ENCODE assay signal across 17 mouse cellular contexts in the genomic region with DNA sequence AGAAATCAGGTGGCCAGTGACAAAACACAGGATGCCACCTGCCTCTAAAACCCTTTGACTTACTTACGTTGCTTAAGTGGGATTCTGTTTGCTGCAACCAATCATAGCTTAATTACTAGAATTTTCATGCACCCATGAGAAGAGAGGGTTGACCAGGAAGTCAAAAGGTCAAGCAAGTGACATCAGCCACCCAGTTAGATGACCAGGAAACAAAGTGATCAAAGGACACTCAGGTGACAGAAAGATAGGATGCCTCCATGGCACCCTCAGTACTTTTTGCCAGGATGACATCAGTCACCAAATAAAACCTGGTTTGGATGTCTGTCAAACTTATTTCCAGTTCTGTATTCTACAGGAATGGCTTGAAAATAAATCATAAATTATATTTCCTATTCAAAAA. TPM values are rescaled to one million over a fixed set of nuclear protein-coding genes. Genes with fewer than 3 reads are reported as not detected.
DNase-seq lines count a peak whose midpoint lies in the region; TF ChIP-seq lines count a peak whose summit lies in the region.
"Had no signal": no experiment of that assay in that cellular context is flagged by ENCODE, and none has a peak within 500 bp of the region (broad histone marks: within the 10 kb centered on the region; RNA-seq: fewer than 3 reads in every experiment).

No protein-coding gene starts in this region.

- H3K27ac ChIP-seq in liver, adult 2 months (replicated peaks; ENCODE audit: insufficient read depth, low read depth, low read length) = no peak overlapping the region

- no peaks in the 10 kb centered on the region for H3K27me3 ChIP-seq in liver, adult 2 months (ENCODE audit: control insufficient read depth, insufficient read depth, low read length)
- H3K27me3 ChIP-seq: CH12.LX, Patski had no signal

- no peak overlapping the region for H3K4me3 ChIP-seq in liver, adult 2 months (ENCODE audit: insufficient read depth, low read depth, low read length)

- peak; percentile 52 for DNase-seq in heart, adult 11 months
- no peak for DNase-seq in heart, postnatal 10 days
- peak; percentile 57 for DNase-seq in liver, adult 2 months (ENCODE audit: extremely low read depth, low read depth, low spot score)
- DNase-seq in liver = no peak
- DNase-seq: adrenal gland, adult 2 months; adrenal gland, adult 8-10 months; adrenal gland, postnatal 10 days; adrenal gland, postnatal 14 days; adrenal gland, postnatal 25 days; adrenal gland, postnatal 36 days; B cell, adult 2 months; cerebellum, adult 11 months; cerebellum, adult 11-12 months; cerebellum, adult 18-20 months had no signal

- 98% methylated on average over 1 of the region's 1 CpGs for WGBS in liver, adult 2 months

- intact Hi-C loops in heart, postnatal 10 days (cut with DNase I) = no loop called here

- no peak for TF ChIP-seq CTCF in liver, adult 2 months (IDR thresholded peaks at IDR 0.05; ENCODE audit: low read depth, low read length)

- peaks cover 4% of the 10 kb centered on the region for H3K36me3 ChIP-seq in liver, adult 2 months (ENCODE audit: control insufficient read depth, insufficient read depth, low read length)

- no peaks in the 10 kb centered on the region for H3K4me1 ChIP-seq in liver, adult 2 months (ENCODE audit: control insufficient read depth, insufficient read depth, low read length)

- no peak for TF ChIP-seq POLR2A in liver, adult 2 months (IDR thresholded peaks at IDR 0.05; ENCODE audit: extremely low read depth, insufficient read depth, low read length)

- no peak overlapping the region for H3K9ac ChIP-seq in liver, adult 2 months (ENCODE audit: low read depth, low read length)

- no peaks in the 10 kb centered on the region for H3K79me2 ChIP-seq in liver, adult 2 months (ENCODE audit: control insufficient read depth, insufficient read depth, low read length)

RNA-seq across cellular contexts. Expression of a gene that starts 49.2 kb away (rescaled TPM):
- 10 to 100 TPM; 21.6 to 21.8 TPM for total RNA-seq in heart, postnatal 10 days (2021)
- total RNA-seq in liver, adult 2 months (2014; rRNA removed) = 33.9 and 39.0 TPM in 2 replicates
- polyA plus RNA-seq in liver, adult 2 months (2012; rRNA removed) = 9.1 and 9.8 TPM in 2 replicates

RNA-seq across cellular contexts. Expression of a gene that starts 49.3 kb away (rescaled TPM):
- 1 to 10 TPM; 2.0 to 2.1 TPM for total RNA-seq in heart, postnatal 10 days (2021)
- 2.1 and 3.2 TPM in 2 replicates for total RNA-seq in liver, adult 2 months (2014; rRNA removed)
- polyA plus RNA-seq in liver, adult 2 months (2012; rRNA removed) = 0.34 and 0.51 TPM in 2 replicates
- total RNA-seq: MEL had no signal

Comparison
In these comparisons a context has a peak if more than half of its experiments do, and no peak if none do; other contexts are left out.
1. DNase-seq: peak in heart, adult 11 months (single experiment) and liver, adult 2 months (single experiment); none in heart, postnatal 10 days (0 of 2) and liver (single experiment).